Mouse (Mus musculus): Measurements from ENCODE around the gene Slc39a10. TPM values are rescaled to one million over a fixed set of nuclear protein-coding genes. Genes with fewer than 3 reads are reported as not detected.

Slc39a10 gene
- polyA plus RNA-seq, 1 experiment from 2014 or later = 61.7 TPM

- Histone ChIP-seq H3K4me1 (no peaks in the 10 kb centered on the region), H3K36me3 (no peaks in the 10 kb centered on the region), H3K4me3 (no peak overlapping the region), H3K9me3 (replicated peaks) (no peaks in the 10 kb centered on the region), H3K27ac (replicated peaks) (no peak overlapping the region), H3K27me3 (ENCODE audit: low read depth, poor library complexity, severe bottlenecking) (no peaks in the 10 kb centered on the region)
- no peak for DNase-seq (ENCODE audit: low spot score)
- 67% methylated on average over 2 of the region's 2 CpGs for WGBS
Measured at GRCm38 (mm10) chr1:46902102-46902683, 9.5 kb upstream of the Slc39a10 start.

GRCm38 (mm10) chr1:46894281-46894842 lies 1.7 kb upstream of the Slc39a10 start:
- Histone ChIP-seq H3K9me3 (replicated peaks) (no peaks in the 10 kb centered on the region), H3K4me3 (no peak overlapping the region), H3K27me3 (ENCODE audit: low read depth, poor library complexity, severe bottlenecking) (no peaks in the 10 kb centered on the region), H3K36me3 (no peaks in the 10 kb centered on the region), H3K4me1 (0 out of 2 replicates have a peak, but pooled peaks cover 3% of the 10 kb centered on the region), H3K27ac (replicated peaks) (no peak overlapping the region)
- WGBS = 29% methylated on average over 7 of the region's 7 CpGs
- no peak for DNase-seq (ENCODE audit: low spot score)

- H3K4me3 ChIP-seq = no peak overlapping the region
- no peaks in the 10 kb centered on the region for H3K36me3 ChIP-seq
- peaks cover 18% of the 10 kb centered on the region for H3K4me1 ChIP-seq
- H3K27ac ChIP-seq (replicated peaks) = no peak overlapping the region
- 53% methylated on average over 4 of the region's 4 CpGs for WGBS
- H3K27me3 ChIP-seq (ENCODE audit: low read depth, poor library complexity, severe bottlenecking) = no peaks in the 10 kb centered on the region
- H3K9me3 ChIP-seq (replicated peaks) = no peaks in the 10 kb centered on the region
- no peak for DNase-seq (ENCODE audit: low spot score)
Measured at GRCm38 (mm10) chr1:46888726-46889125, 3.9 kb downstream of the Slc39a10 start.

GRCm38 (mm10) chr1:46888324-46888723 lies 4.3 kb downstream of the Slc39a10 start:
- Histone ChIP-seq H3K36me3 (no peaks in the 10 kb centered on the region), H3K9me3 (replicated peaks) (no peaks in the 10 kb centered on the region), H3K4me1 (peaks cover 18% of the 10 kb centered on the region), H3K27ac (replicated peaks) (no peak overlapping the region), H3K4me3 (no peak overlapping the region), H3K27me3 (ENCODE audit: low read depth, poor library complexity, severe bottlenecking) (no peaks in the 10 kb centered on the region)
- WGBS = 42% methylated on average over 2 of the region's 2 CpGs
- DNase-seq (ENCODE audit: low spot score) = no peak

GRCm38 (mm10) chr1:46887908-46888307 lies 4.7 kb downstream of the Slc39a10 start:
- Histone ChIP-seq H3K9me3 (replicated peaks) (no peaks in the 10 kb centered on the region), H3K27ac (replicated peaks) (no peak overlapping the region), H3K27me3 (ENCODE audit: low read depth, poor library complexity, severe bottlenecking) (no peaks in the 10 kb centered on the region), H3K4me1 (peaks cover 18% of the 10 kb centered on the region), H3K36me3 (no peaks in the 10 kb centered on the region), H3K4me3 (no peak overlapping the region)
- 13% methylated on average over 6 of the region's 6 CpGs for WGBS
- no peak for DNase-seq (ENCODE audit: low spot score)

- Histone ChIP-seq H3K4me3 (no peak overlapping the region), H3K27ac (replicated peaks) (no peak overlapping the region), H3K27me3 (ENCODE audit: low read depth, poor library complexity, severe bottlenecking) (no peaks in the 10 kb centered on the region), H3K36me3 (no peaks in the 10 kb centered on the region), H3K9me3 (replicated peaks) (no peaks in the 10 kb centered on the region), H3K4me1 (peaks cover 18% of the 10 kb centered on the region)
- no peak for DNase-seq (ENCODE audit: low spot score)
- 61% methylated on average over 9 of the region's 9 CpGs for WGBS
Measured at GRCm38 (mm10) chr1:46886091-46886490, 6.6 kb downstream of the Slc39a10 start.

- Histone ChIP-seq H3K4me3 (no peak overlapping the region), H3K36me3 (no peaks in the 10 kb centered on the region), H3K9me3 (replicated peaks) (no peaks in the 10 kb centered on the region), H3K27ac (replicated peaks) (no peak overlapping the region), H3K27me3 (ENCODE audit: low read depth, poor library complexity, severe bottlenecking) (no peaks in the 10 kb centered on the region), H3K4me1 (peaks cover 18% of the 10 kb centered on the region)
- 31% methylated on average over 3 of the region's 3 CpGs for WGBS
- DNase-seq (ENCODE audit: low spot score) = no peak
Measured at GRCm38 (mm10) chr1:46885231-46885630, 7.4 kb downstream of the Slc39a10 start.

- Histone ChIP-seq H3K27me3 (ENCODE audit: low read depth, poor library complexity, severe bottlenecking) (no peaks in the 10 kb centered on the region), H3K4me1 (no peaks in the 10 kb centered on the region), H3K9me3 (replicated peaks) (no peaks in the 10 kb centered on the region), H3K36me3 (no peaks in the 10 kb centered on the region), H3K27ac (replicated peaks) (no peak overlapping the region), H3K4me3 (no peak overlapping the region)
- DNase-seq (ENCODE audit: low spot score) = no peak
Measured at GRCm38 (mm10) chr1:46879951-46880350, 12.7 kb downstream of the Slc39a10 start.

GRCm38 (mm10) chr1:46873770-46874169 lies 18.9 kb downstream of the Slc39a10 start:
- H3K4me3 ChIP-seq = no peak overlapping the region
- H3K4me1 ChIP-seq = no peaks in the 10 kb centered on the region
- H3K27me3 ChIP-seq (ENCODE audit: low read depth, poor library complexity, severe bottlenecking) = no peaks in the 10 kb centered on the region
- H3K36me3 ChIP-seq = no peaks in the 10 kb centered on the region
- 70% methylated on average over 3 of the region's 3 CpGs for WGBS
- no peaks in the 10 kb centered on the region for H3K9me3 ChIP-seq (replicated peaks)
- no peak overlapping the region for H3K27ac ChIP-seq (replicated peaks)
- DNase-seq (ENCODE audit: low spot score) = no peak

GRCm38 (mm10) chr1:46869788-46870187 lies 22.9 kb downstream of the Slc39a10 start:
- Histone ChIP-seq H3K36me3 (no peaks in the 10 kb centered on the region), H3K4me1 (no peaks in the 10 kb centered on the region), H3K4me3 (no peak overlapping the region), H3K27ac (replicated peaks) (no peak overlapping the region), H3K27me3 (ENCODE audit: low read depth, poor library complexity, severe bottlenecking) (no peaks in the 10 kb centered on the region), H3K9me3 (replicated peaks) (no peaks in the 10 kb centered on the region)
- no peak for DNase-seq (ENCODE audit: low spot score)

- WGBS = 92% methylated on average over 7 of the region's 7 CpGs
- no peak overlapping the region for H3K27ac ChIP-seq (replicated peaks)
- no peaks in the 10 kb centered on the region for H3K9me3 ChIP-seq (replicated peaks)
- no peak overlapping the region for H3K4me3 ChIP-seq
- H3K36me3 ChIP-seq = no peaks in the 10 kb centered on the region
- H3K27me3 ChIP-seq (ENCODE audit: low read depth, poor library complexity, severe bottlenecking) = no peaks in the 10 kb centered on the region
- H3K4me1 ChIP-seq = no peaks in the 10 kb centered on the region
- no peak for DNase-seq (ENCODE audit: low spot score)
Measured at GRCm38 (mm10) chr1:46864175-46864885, 28.3 kb downstream of the Slc39a10 start.

- Histone ChIP-seq H3K27ac (replicated peaks) (no peak overlapping the region), H3K36me3 (no peaks in the 10 kb centered on the region), H3K4me1 (no peaks in the 10 kb centered on the region), H3K4me3 (no peak overlapping the region), H3K9me3 (replicated peaks) (no peaks in the 10 kb centered on the region), H3K27me3 (ENCODE audit: low read depth, poor library complexity, severe bottlenecking) (no peaks in the 10 kb centered on the region)
- DNase-seq (ENCODE audit: low spot score) = no peak
- 77% methylated on average over 2 of the region's 2 CpGs for WGBS
Measured at GRCm38 (mm10) chr1:46863434-46863833, 29.2 kb downstream of the Slc39a10 start.

- Histone ChIP-seq H3K36me3 (no peaks in the 10 kb centered on the region), H3K27ac (replicated peaks) (no peak overlapping the region), H3K27me3 (ENCODE audit: low read depth, poor library complexity, severe bottlenecking) (no peaks in the 10 kb centered on the region), H3K4me1 (no peaks in the 10 kb centered on the region), H3K4me3 (no peak overlapping the region), H3K9me3 (replicated peaks) (no peaks in the 10 kb centered on the region)
- WGBS = 76% methylated on average over 1 of the region's 1 CpGs
- DNase-seq (ENCODE audit: low spot score) = no peak
Measured at GRCm38 (mm10) chr1:46860082-46860481, 32.6 kb downstream of the Slc39a10 start.

Measured in midbrain, embryonic 10.5 days (tissue).